Mouse (Mus musculus): ENCODE data around the gene Dgkk. TPM values are rescaled to one million over a fixed set of nuclear protein-coding genes. Genes with fewer than 3 reads are reported as not detected.
"Not testable (repeated sequence)": the region's sequence is repeated elsewhere in the genome, so short reads cannot be mapped to it uniquely, and the experiment has no call there.

Dgkk gene
- total RNA-seq (2012; rRNA removed) (not detected in 2 replicates), polyA plus RNA-seq (2012; ENCODE audit: insufficient read depth in 1 of 2, insufficient read length in 2 of 2, low read depth in 1 of 2, low replicate concordance in 2 of 2, missing spikeins in 1 of 2) (not detected)

DNA sequence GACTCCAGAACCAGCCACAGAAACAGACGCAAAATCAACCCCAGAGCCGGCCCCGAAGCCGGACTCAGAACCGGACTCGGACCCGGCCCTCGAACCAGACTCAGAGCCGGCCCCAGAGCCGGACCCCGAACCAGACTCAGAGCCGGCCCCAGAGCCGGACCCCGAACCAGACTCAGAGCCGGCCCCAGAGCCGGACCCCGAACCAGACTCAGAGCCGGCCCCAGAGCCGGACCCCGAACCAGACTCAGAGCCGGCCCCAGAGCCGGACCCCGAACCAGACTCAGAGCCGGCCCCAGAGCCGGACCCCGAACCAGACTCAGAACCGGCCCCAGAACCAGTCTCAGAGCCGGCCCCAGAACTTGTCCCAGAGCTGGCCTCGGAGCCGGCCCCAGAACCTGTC, at the start of gene Dgkk:
Dgkk (plus strand) TSS at position 301 of the 400 bp plus-strand sequence.
- not testable (repeated sequence) for H3K4me1 ChIP-seq (ENCODE audit: control insufficient read depth in 1 of 2, insufficient read depth in 2 of 2, low read length in 2 of 2); H3K36me3 ChIP-seq (ENCODE audit: control insufficient read depth in 1 of 2, insufficient read depth in 2 of 2, low read length in 2 of 2); H3K9me3 ChIP-seq (replicated peaks; ENCODE audit: insufficient read depth, low read length); H3K9ac ChIP-seq (ENCODE audit: control insufficient read depth, low read depth, low read length, poor library complexity, severe bottlenecking); DNase-seq (ENCODE audit: low read depth, low spot score); H3K27me3 ChIP-seq (ENCODE audit: control insufficient read depth in 1 of 2, insufficient read depth in 2 of 2, low read length in 2 of 2); H3K4me3 ChIP-seq (ENCODE audit: control insufficient read depth in 1 of 2, insufficient read depth in 1 of 2, low read depth in 2 of 2, low read length in 2 of 2); H3K27ac ChIP-seq (ENCODE audit: control insufficient read depth, low read depth, low read length); H3K79me2 ChIP-seq (ENCODE audit: control insufficient read depth, insufficient read depth, low read length, poor library complexity)

DNA sequence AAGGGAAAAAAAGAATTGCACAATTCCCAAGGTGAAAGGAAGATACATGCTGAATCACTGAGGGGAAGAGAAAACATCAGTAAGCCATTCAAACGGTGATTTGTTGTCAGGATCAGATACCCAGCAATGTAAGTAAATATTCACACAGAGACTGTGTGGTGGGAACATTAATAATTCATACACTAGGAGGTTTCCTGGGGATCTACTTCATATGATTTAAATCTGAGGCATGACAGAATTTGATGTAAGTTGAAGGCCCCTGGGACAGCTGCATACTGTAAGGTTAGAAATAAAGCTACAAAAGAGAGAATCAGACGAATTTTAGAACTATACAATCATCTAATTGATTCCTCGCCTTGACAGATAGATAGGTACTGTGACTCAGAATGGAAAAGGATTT, 45.1 kb upstream of the Dgkk start:
- Histone ChIP-seq H3K27me3 (ENCODE audit: control insufficient read depth in 1 of 2, insufficient read depth in 2 of 2, low read length in 2 of 2) (no peaks in the 10 kb centered on the region), H3K4me3 (ENCODE audit: control insufficient read depth in 1 of 2, insufficient read depth in 1 of 2, low read depth in 2 of 2, low read length in 2 of 2) (no peak overlapping the region), H3K79me2 (ENCODE audit: control insufficient read depth, insufficient read depth, low read length, poor library complexity) (no peaks in the 10 kb centered on the region), H3K9me3 (replicated peaks; ENCODE audit: insufficient read depth, low read length) (no peaks in the 10 kb centered on the region), H3K27ac (ENCODE audit: control insufficient read depth, low read depth, low read length) (no peak overlapping the region), H3K4me1 (ENCODE audit: control insufficient read depth in 1 of 2, insufficient read depth in 2 of 2, low read length in 2 of 2) (no peaks in the 10 kb centered on the region), H3K36me3 (ENCODE audit: control insufficient read depth in 1 of 2, insufficient read depth in 2 of 2, low read length in 2 of 2) (no peaks in the 10 kb centered on the region), H3K9ac (ENCODE audit: control insufficient read depth, low read depth, low read length, poor library complexity, severe bottlenecking) (no peak overlapping the region)
- no peak for DNase-seq (ENCODE audit: low read depth, low spot score)
- TF ChIP-seq POLR2AphosphoS5 (IDR thresholded peaks at IDR 0.05; ENCODE audit: borderline replicate concordance, low read depth, low read length) (no peak), NELFE (IDR thresholded peaks at IDR 0.05; ENCODE audit: low read depth, low read length) (no peak), POLR2A (IDR thresholded peaks at IDR 0.05; ENCODE audit: control insufficient read depth in 1 of 2, insufficient read depth in 1 of 2, low read depth in 1 of 2, low read length in 2 of 2, poor library complexity in 1 of 2) (no peak), CTCF (IDR thresholded peaks at IDR 0.05 in 2 of 3, conservative IDR thresholded peaks at IDR 0.05 in 1 of 3; ENCODE audit: control insufficient read depth in 1 of 3, insufficient read depth in 1 of 3, low read depth in 2 of 3, low read length in 3 of 3, poor library complexity in 1 of 3, severe bottlenecking in 1 of 3) (no peak), KAT2A (conservative IDR thresholded peaks at IDR 0.05; ENCODE audit: low read depth, low read length) (no peak), TBP (IDR thresholded peaks at IDR 0.05; ENCODE audit: low read depth, low read length) (no peak), USF2 (IDR thresholded peaks at IDR 0.05; ENCODE audit: borderline replicate concordance in 1 of 2, insufficient read depth in 1 of 2, low read depth in 1 of 2, low read length in 2 of 2) (no peak), BHLHE40 (IDR thresholded peaks at IDR 0.05; ENCODE audit: borderline replicate concordance, low read depth, low read length) (no peak), E2F4 (IDR thresholded peaks at IDR 0.05; ENCODE audit: borderline replicate concordance, low read depth, low read length) (no peak)

DNA sequence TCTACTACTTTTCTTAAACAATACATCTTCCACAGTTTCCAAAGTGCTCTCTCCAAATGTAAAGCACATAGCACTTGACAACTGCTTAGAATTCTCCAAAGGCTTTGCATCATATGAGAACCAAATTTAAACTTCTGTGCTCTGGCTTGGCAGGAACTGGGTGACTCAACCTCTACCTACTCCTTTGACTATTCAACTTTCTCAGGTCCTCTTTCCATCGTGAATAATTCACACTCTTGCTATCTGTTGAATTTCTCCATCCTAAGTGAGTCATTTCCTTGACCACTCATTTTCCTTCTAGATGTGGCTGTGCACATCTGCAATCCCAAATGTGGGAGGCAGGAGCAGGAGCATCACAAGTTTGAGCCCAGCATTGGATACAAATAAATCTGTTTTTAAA, 28.4 kb upstream of the Dgkk start:
- Histone ChIP-seq H3K27me3 (ENCODE audit: control insufficient read depth in 1 of 2, insufficient read depth in 2 of 2, low read length in 2 of 2) (no peaks in the 10 kb centered on the region), H3K27ac (ENCODE audit: control insufficient read depth, low read depth, low read length) (no peak overlapping the region), H3K4me1 (ENCODE audit: control insufficient read depth in 1 of 2, insufficient read depth in 2 of 2, low read length in 2 of 2) (no peaks in the 10 kb centered on the region), H3K4me3 (ENCODE audit: control insufficient read depth in 1 of 2, insufficient read depth in 1 of 2, low read depth in 2 of 2, low read length in 2 of 2) (no peak overlapping the region), H3K9me3 (replicated peaks; ENCODE audit: insufficient read depth, low read length) (no peaks in the 10 kb centered on the region), H3K79me2 (ENCODE audit: control insufficient read depth, insufficient read depth, low read length, poor library complexity) (no peaks in the 10 kb centered on the region), H3K36me3 (ENCODE audit: control insufficient read depth in 1 of 2, insufficient read depth in 2 of 2, low read length in 2 of 2) (no peaks in the 10 kb centered on the region), H3K9ac (ENCODE audit: control insufficient read depth, low read depth, low read length, poor library complexity, severe bottlenecking) (no peak overlapping the region)
- DNase-seq (ENCODE audit: low read depth, low spot score): no peak
- TF ChIP-seq EP300 (IDR thresholded peaks at IDR 0.05; ENCODE audit: low read depth in 1 of 2, low read length in 2 of 2) (no peak), NELFE (IDR thresholded peaks at IDR 0.05; ENCODE audit: low read depth, low read length) (no peak)

Measured in MEL (cell line).